Mouse (Mus musculus) liver, postnatal 0 days (tissue): Measurements from ENCODE around the gene Socs2. TPM values are rescaled to one million over a fixed set of nuclear protein-coding genes. Genes with fewer than 3 reads are reported as not detected.

Source experiments
- ATAC-seq: fragments of 200-750 bp; cut with Nextera tagmentation; 2 replicates; pipeline ENCODE4 v1.8.0; 2017; ENCODE audit warnings: mild to moderate bottlenecking, moderate library complexity
- DNase-seq: peaks from one replicate; pipeline ENCODE4 v3.0.0-alpha.2; 2016
- H3K27ac ChIP-seq: fragments of 300-500 bp; sonication (generic); 2 replicates; pipeline ENCODE4 v1.5.1; 2014; ENCODE audit warnings: antibody characterized with exemption, moderate library complexity, mild to moderate bottlenecking, low read depth
- H3K27me3 ChIP-seq: fragments of 300-500 bp; sonication (generic); 2 replicates; pipeline ENCODE4 v1.6.1; 2014; ENCODE audit warnings: low read length, control low read depth, mixed read lengths; ENCODE audit not compliant: insufficient read depth
- H3K36me3 ChIP-seq: fragments of 300-500 bp; sonication (generic); replicated peaks from 2 replicates; pipeline ENCODE4 v1.6.1; 2014; ENCODE audit warnings: mild to moderate bottlenecking, control low read depth, low read length, moderate library complexity, mixed read lengths; ENCODE audit not compliant: insufficient read depth
- H3K4me1 ChIP-seq: fragments of 300-500 bp; sonication (generic); 2 replicates; pipeline ENCODE4 v1.6.1; 2014; ENCODE audit warnings: antibody characterized with exemption, mild to moderate bottlenecking, control low read depth; ENCODE audit not compliant: insufficient read depth
- H3K4me2 ChIP-seq: fragments of 300-500 bp; sonication (generic); 2 replicates; pipeline ENCODE4 v1.6.1; 2014; ENCODE audit warnings: low read depth, mild to moderate bottlenecking, low read length, moderate library complexity, mixed read lengths
- H3K4me3 ChIP-seq: fragments of 300-500 bp; sonication (generic); 2 replicates; pipeline ENCODE4 v1.5.1; 2014; ENCODE audit warnings: low read depth, low read length
- H3K9ac ChIP-seq: fragments of 300-500 bp; sonication (generic); replicated peaks from 2 replicates; pipeline ENCODE4 v1.6.1; 2014; ENCODE audit warnings: mild to moderate bottlenecking, moderate library complexity
- H3K9me3 ChIP-seq: fragments of 300-500 bp; sonication (generic); 2 replicates; pipeline ENCODE4 v1.6.1; 2016; ENCODE audit warnings: mild to moderate bottlenecking, control low read depth, low read length, mixed read lengths
- CTCF ChIP-seq: sonication (generic); IDR thresholded peaks from 2 replicates; pipeline ENCODE4 v1.5.1; 2016; ENCODE audit warnings: antibody characterized with exemption, low read depth
- EP300 ChIP-seq: IDR thresholded peaks from 2 replicates; pipeline ENCODE4 v1.6.1; 2016; ENCODE audit warnings: antibody characterized with exemption, low read depth, mild to moderate bottlenecking
- WGBS: fragments of 180-500 bp; shearing (Covaris S2); extraction: QIAGEN DNeasy Blood & Tissue Kit; methylation state at CpG from one replicate; pipeline ENCODE4 v1.1.7; 2014; ENCODE audit not compliant: insufficient replicate concordance; 5-methylcytosine and 5-hydroxymethylcytosine counted together
- polyA plus RNA-seq: library from polyadenylated mRNA; unstranded; fragments of >200 nt; fragmentation: Nextera tagmentation; extraction: Ambion mirVana; gene quantifications from 2 replicates; pipeline ENCODE4 v1.2.1, GENCODE M21; 2015

Gene Socs2
- polyA plus RNA-seq, 1 experiment from 2014 or later, result 67.1 TPM

GRCm38 (mm10) chr10:95457367-95458049 lies 40.5 kb upstream of the Socs2 start:
- ATAC-seq (no peak), DNase-seq (no peak)
- Histone ChIP-seq H3K36me3 (no peaks in the 10 kb centered on the region), H3K4me1 (no peaks in the 10 kb centered on the region), H3K27ac (no peak overlapping the region), H3K4me2 (no peak overlapping the region), H3K4me3 (no peak overlapping the region), H3K9me3 (no peaks in the 10 kb centered on the region), H3K27me3 (no peaks in the 10 kb centered on the region), H3K9ac (no peak overlapping the region)
- 64% methylated on average over 8 of the region's 8 CpGs for WGBS
- TF ChIP-seq EP300 (no peak), CTCF (no peak)

GRCm38 (mm10) chr10:95456103-95456502 lies 39.1 kb upstream of the Socs2 start:
- no peaks in the 10 kb centered on the region for H3K27me3 ChIP-seq
- no peak for TF ChIP-seq EP300
- no peak for TF ChIP-seq CTCF
- 65% methylated on average over 2 of the region's 2 CpGs for WGBS

DNA sequence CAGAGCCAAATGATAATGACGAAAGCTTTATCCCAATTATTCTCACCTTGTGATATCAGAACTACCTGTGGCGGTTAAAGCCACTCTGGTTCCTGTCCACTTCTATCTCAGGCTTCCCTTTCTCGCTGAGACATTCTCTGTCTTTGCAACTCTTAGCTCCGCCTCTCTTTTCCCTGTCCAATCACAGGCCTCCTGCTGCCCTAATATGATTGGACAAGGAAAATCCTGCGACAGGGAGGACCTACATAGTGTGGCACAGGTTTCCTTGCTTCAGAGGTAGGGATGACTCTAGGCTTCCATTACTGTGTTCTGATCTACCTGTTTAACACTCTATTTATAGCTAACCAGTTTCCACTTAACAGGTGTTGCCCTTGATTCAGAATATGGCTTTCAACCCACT lies 36.3 kb upstream of the Socs2 start:
- ATAC-seq (no peak), DNase-seq (no peak)
- Histone ChIP-seq H3K9ac (no peak overlapping the region), H3K27me3 (no peaks in the 10 kb centered on the region), H3K4me3 (no peak overlapping the region), H3K4me1 (no peaks in the 10 kb centered on the region), H3K4me2 (no peak overlapping the region), H3K36me3 (no peaks in the 10 kb centered on the region), H3K27ac (no peak overlapping the region), H3K9me3 (no peaks in the 10 kb centered on the region)
- WGBS, result 75% methylated on average over 5 of the region's 5 CpGs
- TF ChIP-seq CTCF, result no peak
- TF ChIP-seq EP300, result no peak

More at GRCm38 (mm10) chr10:95456103-95456502, 39.1 kb upstream of the Socs2 start:
- DNase-seq (no peak), ATAC-seq (peak; percentile 67)
- Histone ChIP-seq H3K27ac (no peak overlapping the region), H3K4me1 (no peaks in the 10 kb centered on the region), H3K4me3 (no peak overlapping the region), H3K9ac (no peak overlapping the region), H3K9me3 (no peaks in the 10 kb centered on the region), H3K4me2 (no peak overlapping the region), H3K36me3 (no peaks in the 10 kb centered on the region)

DNA sequence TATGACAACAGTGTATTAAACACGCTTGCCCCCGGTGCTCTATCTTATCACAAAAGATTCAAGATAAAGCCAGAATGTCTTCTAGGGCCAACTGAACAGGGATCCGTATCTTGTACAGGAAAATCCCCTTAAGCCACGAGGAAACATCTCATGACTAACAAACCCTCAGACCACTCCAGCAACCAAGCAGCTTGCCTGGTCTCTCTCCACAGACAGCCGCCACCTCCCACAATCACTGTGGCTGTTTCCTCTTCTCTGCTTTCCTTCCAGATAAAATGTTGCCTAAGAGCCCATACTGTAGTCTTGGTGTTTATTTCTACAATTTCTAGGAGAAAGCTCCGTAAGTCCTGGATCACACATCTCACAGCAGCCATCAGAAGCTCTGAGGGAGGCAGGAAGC lies 32.1 kb upstream of the Socs2 start:
- WGBS, result 51% methylated on average over 6 of the region's 6 CpGs
- TF ChIP-seq EP300 (no peak), CTCF (no peak)

GRCm38 (mm10) chr10:95447954-95448353 lies 31.0 kb upstream of the Socs2 start:
- no peak overlapping the region for H3K4me3 ChIP-seq
- DNase-seq (no peak), ATAC-seq (no peak)
- H3K9ac ChIP-seq, result no peak overlapping the region
- H3K4me2 ChIP-seq, result no peak overlapping the region
- WGBS, result 84% methylated on average over 16 of the region's 16 CpGs
- no peaks in the 10 kb centered on the region for H3K27me3 ChIP-seq
- no peak overlapping the region for H3K27ac ChIP-seq
- TF ChIP-seq CTCF, result no peak
- TF ChIP-seq EP300, result no peak
- H3K36me3 ChIP-seq, result no peaks in the 10 kb centered on the region
- H3K4me1 ChIP-seq, result no peaks in the 10 kb centered on the region
- H3K9me3 ChIP-seq, result no peaks in the 10 kb centered on the region

More for the DNA sequence above, 32.1 kb upstream of the Socs2 start:
- Histone ChIP-seq H3K4me1 (no peaks in the 10 kb centered on the region), H3K9me3 (no peaks in the 10 kb centered on the region), H3K27ac (no peak overlapping the region), H3K36me3 (no peaks in the 10 kb centered on the region), H3K4me2 (no peak overlapping the region), H3K4me3 (no peak overlapping the region), H3K9ac (no peak overlapping the region), H3K27me3 (no peaks in the 10 kb centered on the region)
- DNase-seq (no peak), ATAC-seq (no peak)

DNA sequence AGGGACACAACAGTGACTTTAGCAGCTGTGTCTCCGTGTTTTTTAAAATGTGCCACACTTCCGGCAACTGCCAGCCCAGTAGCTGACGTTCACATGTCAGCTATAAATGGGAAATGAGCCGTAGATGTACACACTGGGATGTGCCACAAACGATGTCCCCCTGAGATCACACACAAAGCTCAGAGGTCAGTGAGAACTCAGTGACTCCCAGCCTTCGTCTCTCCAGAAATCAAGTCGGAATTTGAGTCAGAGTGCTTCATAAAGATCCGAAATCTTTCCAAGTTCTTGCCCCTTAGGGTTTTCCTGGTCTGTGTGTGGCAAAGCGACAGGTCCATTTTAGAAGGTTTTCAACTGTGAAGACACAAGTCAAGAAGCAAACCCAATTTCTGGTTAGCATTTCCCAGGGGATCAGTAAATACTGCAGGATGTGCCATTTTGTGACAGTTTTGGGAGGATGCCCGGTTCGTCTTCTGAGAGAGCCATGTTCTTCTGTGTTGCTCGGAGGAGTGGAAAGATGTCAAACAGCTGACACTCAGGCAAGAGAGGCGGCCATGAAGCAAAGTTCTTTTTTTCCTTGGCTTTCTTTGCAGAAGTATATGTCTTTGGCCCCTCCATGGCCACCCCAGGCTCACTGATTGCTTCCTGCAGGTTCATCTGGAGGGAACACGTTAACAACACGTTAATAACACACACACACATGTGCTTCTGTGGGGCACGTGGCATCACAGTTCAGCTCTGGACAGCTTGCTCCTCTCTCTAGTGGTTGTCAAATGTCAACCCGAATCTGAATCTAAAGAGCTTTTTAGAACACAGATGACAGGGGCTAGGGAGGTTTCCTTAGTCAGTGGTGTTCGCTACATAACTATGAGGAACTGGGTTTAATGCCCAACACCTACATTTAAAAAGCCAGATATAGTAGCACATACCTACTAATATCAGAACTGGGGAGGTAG lies 28.4 kb upstream of the Socs2 start:
- Histone ChIP-seq H3K4me3 (no peak overlapping the region), H3K27me3 (no peaks in the 10 kb centered on the region), H3K4me1 (no peaks in the 10 kb centered on the region), H3K4me2 (no peak overlapping the region), H3K27ac (no peak overlapping the region), H3K9ac (no peak overlapping the region), H3K9me3 (no peaks in the 10 kb centered on the region), H3K36me3 (no peaks in the 10 kb centered on the region)
- DNase-seq (no peak), ATAC-seq (no peak)
- WGBS, result 75% methylated on average over 18 of the region's 18 CpGs
- TF ChIP-seq CTCF, result no peak
- TF ChIP-seq EP300, result no peak
